Mouse (Mus musculus) limb, embryonic 14.5 days (tissue): ENCODE data around the gene L3mbtl4. TPM values are rescaled to one million over a fixed set of nuclear protein-coding genes. Genes with fewer than 3 reads are reported as not detected.

Experiments
- ATAC-seq: fragments of 200-750 bp; cut with Nextera tagmentation; 2 replicates; pipeline ENCODE4 v1.8.0; 2017; ENCODE audit warnings: low read depth, moderate number of reproducible peaks, moderate TSS enrichment; ENCODE audit not compliant: low FRiP score
- DNase-seq: peaks from one replicate; pipeline ENCODE4 v3.0.0-alpha.2; 2015; ENCODE audit warnings: low spot score
- H3K27ac ChIP-seq: fragments of 300-500 bp; sonication (generic); replicated peaks from 2 replicates; pipeline ENCODE4 v1.5.1; 2014; ENCODE audit warnings: low read depth, mild to moderate bottlenecking, low read length, moderate library complexity, mixed read lengths
- H3K27me3 ChIP-seq: fragments of 300-500 bp; sonication (generic); 2 replicates; pipeline ENCODE4 v1.6.1; 2014; ENCODE audit warnings: low read length, mixed read lengths; ENCODE audit not compliant: control insufficient read depth, insufficient read depth
- H3K36me3 ChIP-seq: fragments of 300-500 bp; sonication (generic); 2 replicates; pipeline ENCODE4 v1.6.1; 2014; ENCODE audit warnings: mild to moderate bottlenecking, low read length, moderate library complexity, mixed read lengths; ENCODE audit not compliant: control insufficient read depth, insufficient read depth
- H3K4me1 ChIP-seq: fragments of 300-500 bp; sonication (generic); 2 replicates; pipeline ENCODE4 v1.6.1; 2014; ENCODE audit warnings: antibody characterized with exemption, low read length, mixed read lengths; ENCODE audit not compliant: control insufficient read depth, insufficient read depth
- H3K4me2 ChIP-seq: fragments of 300-500 bp; sonication (generic); replicated peaks from 2 replicates; pipeline ENCODE4 v1.6.1; 2014; ENCODE audit warnings: low read depth, mild to moderate bottlenecking, low read length, moderate library complexity; ENCODE audit not compliant: severe bottlenecking
- H3K4me3 ChIP-seq: fragments of 300-500 bp; sonication (generic); replicated peaks from 2 replicates; pipeline ENCODE4 v1.5.1; 2014; ENCODE audit warnings: low read length
- H3K9ac ChIP-seq: fragments of 300-500 bp; sonication (generic); 2 replicates; pipeline ENCODE4 v1.6.1; 2014; ENCODE audit warnings: mild to moderate bottlenecking, low read depth, low read length, moderate library complexity; ENCODE audit not compliant: severe bottlenecking
- H3K9me3 ChIP-seq: fragments of 300-500 bp; sonication (generic); 2 replicates; pipeline ENCODE4 v1.6.1; 2016; ENCODE audit warnings: low read length; ENCODE audit not compliant: control insufficient read depth
- POLR2A ChIP-seq: fragments of 200-500 bp; IDR thresholded peaks from 2 replicates; pipeline ENCODE4 v1.8.0; 2012; ENCODE audit warnings: inconsistent platforms, mild to moderate bottlenecking, moderate library complexity, borderline replicate concordance; ENCODE audit not compliant: insufficient read depth, insufficient read length; ENCODE audit errors: extremely low read depth
- WGBS: fragments of 180-500 bp; shearing (Covaris S2); extraction: QIAGEN DNeasy Blood & Tissue Kit; methylation state at CpG from one replicate; pipeline ENCODE4 v1.1.7; 2014; 5-methylcytosine and 5-hydroxymethylcytosine counted together
- polyA plus RNA-seq, 2 experiments: library from polyadenylated mRNA; depleted of rRNA in 1 of 2; stranded (reverse) in 1 of 2; unstranded in 1 of 2; fragments of >200 nt; fragmentation: Nextera tagmentation in 1 of 2; extraction: Ambion mirVana in 1 of 2; gene quantifications; 2 replicates each; pipeline versions ENCODE4 v1.2.1 to v1.2.3; 2012 to 2014

L3mbtl4 gene
- polyA plus RNA-seq, 2 experiments, result 0.10 TPM; not detected in 1

DNA sequence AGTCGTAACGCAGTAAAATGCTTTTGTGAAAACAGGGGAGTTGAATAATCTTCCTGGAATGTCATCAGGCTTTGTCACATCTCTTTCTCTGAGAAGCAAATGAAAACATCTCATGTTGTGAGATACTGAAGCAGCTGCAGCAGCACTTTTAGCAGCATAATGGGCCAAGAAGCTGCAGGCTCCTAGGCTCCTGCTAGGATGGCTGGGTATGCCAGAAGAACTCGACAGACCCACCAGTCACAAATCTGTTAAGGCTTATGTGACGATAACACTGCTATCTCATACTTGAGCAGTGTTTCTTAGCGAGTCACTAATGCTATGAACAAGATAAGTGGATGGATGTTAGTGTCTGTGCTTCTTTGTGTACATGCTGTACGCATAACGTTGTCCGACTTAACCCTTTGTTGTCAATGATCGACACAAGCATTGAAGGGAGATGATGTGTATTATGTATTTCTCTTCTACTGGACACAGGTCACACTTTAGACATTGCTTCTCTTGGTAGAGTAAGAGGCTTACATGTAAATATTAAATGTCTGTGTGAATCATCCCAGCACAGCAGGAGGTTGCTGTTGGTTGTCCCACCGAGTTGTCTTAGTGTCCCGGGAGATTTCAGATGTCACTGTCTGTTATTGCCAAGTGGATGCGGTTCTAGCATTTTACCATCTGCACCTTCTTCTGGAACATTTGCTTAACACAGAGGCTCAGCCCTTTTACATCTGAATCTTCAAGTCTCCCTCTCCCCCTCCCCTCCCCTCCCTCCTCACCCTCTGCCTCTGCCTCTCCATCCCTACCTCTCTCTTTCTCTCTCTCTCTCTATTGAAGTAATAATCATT lies 149.3 kb downstream of the L3mbtl4 start:
- Histone ChIP-seq H3K4me2 (no peak overlapping the region), H3K27ac (no peak overlapping the region), H3K4me3 (no peak overlapping the region), H3K36me3 (no peaks in the 10 kb centered on the region), H3K4me1 (no peaks in the 10 kb centered on the region), H3K27me3 (no peaks in the 10 kb centered on the region), H3K9ac (no peak overlapping the region), H3K9me3 (no peaks in the 10 kb centered on the region)
- ATAC-seq, result no peak
- TF ChIP-seq POLR2A, result no peak
- DNase-seq, result no peak
- WGBS, result 75% methylated on average over 12 of the region's 12 CpGs

DNA sequence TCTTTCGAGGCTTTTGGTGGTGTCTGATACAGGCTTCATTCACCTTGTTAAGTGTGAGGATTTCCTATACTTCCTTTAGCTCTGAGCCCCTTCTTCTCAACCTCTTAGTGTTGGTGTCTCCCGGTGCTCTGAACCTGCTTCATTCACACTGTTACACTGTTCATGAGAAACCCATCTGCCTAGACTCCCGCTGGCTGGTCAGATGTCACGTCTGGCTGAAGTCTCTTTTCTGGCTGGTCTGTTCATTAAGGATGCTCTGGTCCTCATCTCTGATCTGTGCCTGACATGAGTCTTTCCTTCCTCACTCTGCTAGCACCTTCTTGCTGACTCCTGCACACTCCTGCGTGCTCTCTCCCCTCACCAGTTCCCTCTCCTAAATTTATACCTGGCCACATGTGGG lies 160.0 kb downstream of the L3mbtl4 start:
- no peaks in the 10 kb centered on the region for H3K36me3 ChIP-seq
- ATAC-seq (no peak), DNase-seq (no peak)
- no peaks in the 10 kb centered on the region for H3K27me3 ChIP-seq
- no peak overlapping the region for H3K4me2 ChIP-seq
- H3K4me3 ChIP-seq, result no peak overlapping the region
- no peaks in the 10 kb centered on the region for H3K4me1 ChIP-seq
- H3K9ac ChIP-seq, result no peak overlapping the region
- WGBS, result 76% methylated on average over 5 of the region's 5 CpGs
- no peak for TF ChIP-seq POLR2A
- H3K9me3 ChIP-seq, result no peaks in the 10 kb centered on the region
- no peak overlapping the region for H3K27ac ChIP-seq

DNA sequence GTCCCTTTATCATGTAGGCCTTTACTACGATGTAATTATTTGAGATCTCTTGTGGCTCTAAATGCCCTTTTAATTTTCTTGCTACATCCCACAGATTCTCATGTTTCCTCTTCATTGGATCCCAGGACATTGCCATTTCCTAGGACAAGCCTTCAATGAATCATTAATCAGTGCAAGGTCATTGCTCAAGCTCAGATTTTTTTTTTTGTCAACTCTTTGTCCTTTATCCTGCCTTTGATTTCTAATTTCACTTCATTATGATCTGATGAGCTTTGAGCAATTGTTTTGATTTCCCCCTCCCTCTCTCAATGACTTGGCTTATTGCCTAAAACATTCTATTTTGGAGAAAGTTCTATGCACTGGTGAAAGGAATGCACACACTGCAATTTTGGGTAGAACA lies 177.3 kb downstream of the L3mbtl4 start:
- no peaks in the 10 kb centered on the region for H3K27me3 ChIP-seq
- no peak for DNase-seq
- ATAC-seq, result no peak
- no peak overlapping the region for H3K4me3 ChIP-seq
- H3K9me3 ChIP-seq, result no peaks in the 10 kb centered on the region
- no peak overlapping the region for H3K27ac ChIP-seq
- 88% methylated on average over 1 of the region's 1 CpGs for WGBS
- H3K9ac ChIP-seq, result no peak overlapping the region
- H3K36me3 ChIP-seq, result no peaks in the 10 kb centered on the region
- TF ChIP-seq POLR2A, result no peak
- no peak overlapping the region for H3K4me2 ChIP-seq
- H3K4me1 ChIP-seq, result no peaks in the 10 kb centered on the region

DNA sequence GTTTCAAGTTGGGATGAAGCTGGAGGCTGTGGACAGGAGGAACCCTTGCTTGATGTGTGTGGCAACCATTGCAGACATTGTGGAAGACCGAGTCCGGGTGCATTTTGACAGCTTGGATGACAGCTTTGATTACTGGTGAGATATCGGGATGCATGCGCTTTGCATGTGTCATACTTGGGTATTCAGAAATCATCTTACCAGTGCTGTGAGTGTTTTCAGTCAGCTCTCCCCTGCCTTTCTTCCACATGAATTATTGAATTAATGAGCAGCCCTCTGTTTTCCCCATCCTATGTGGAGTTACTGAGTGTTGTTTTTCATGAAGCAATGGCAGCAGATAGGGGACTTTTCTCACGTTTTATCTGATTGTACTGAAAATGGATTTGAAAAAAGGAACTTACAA lies 187.9 kb downstream of the L3mbtl4 start:
- ATAC-seq (no peak), DNase-seq (no peak)
- Histone ChIP-seq H3K27me3 (no peaks in the 10 kb centered on the region), H3K9me3 (no peaks in the 10 kb centered on the region), H3K4me3 (no peak overlapping the region), H3K27ac (no peak overlapping the region), H3K4me1 (no peaks in the 10 kb centered on the region), H3K4me2 (no peak overlapping the region), H3K9ac (no peak overlapping the region), H3K36me3 (no peaks in the 10 kb centered on the region)
- no peak for TF ChIP-seq POLR2A
- WGBS, result 87% methylated on average over 5 of the region's 5 CpGs

DNA sequence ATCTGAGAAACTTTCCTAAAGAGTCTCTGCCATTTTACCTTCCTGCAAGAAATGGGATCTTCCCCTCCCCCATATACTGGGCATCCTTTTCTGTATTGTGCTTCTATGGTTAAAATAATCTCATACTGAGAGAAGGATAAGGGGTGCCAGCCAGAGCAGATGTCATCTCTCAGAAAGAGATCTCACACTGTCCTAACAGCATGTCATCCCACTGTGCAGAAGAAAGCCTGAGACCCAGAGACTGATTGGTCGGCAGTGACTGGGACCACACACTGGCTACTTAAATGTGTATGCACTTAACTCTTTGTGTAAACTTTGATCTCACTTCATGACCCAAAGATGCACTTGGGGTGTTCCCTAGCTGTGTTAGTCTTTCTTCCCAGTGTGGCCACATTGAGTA lies 193.7 kb downstream of the L3mbtl4 start:
- no peak overlapping the region for H3K9ac ChIP-seq
- no peak for ATAC-seq
- H3K4me3 ChIP-seq, result no peak overlapping the region
- no peak overlapping the region for H3K4me2 ChIP-seq
- no peaks in the 10 kb centered on the region for H3K36me3 ChIP-seq
- H3K27me3 ChIP-seq, result no peaks in the 10 kb centered on the region
- 57% methylated on average over 1 of the region's 1 CpGs for WGBS
- H3K27ac ChIP-seq, result no peak overlapping the region
- H3K9me3 ChIP-seq, result no peaks in the 10 kb centered on the region
- no peaks in the 10 kb centered on the region for H3K4me1 ChIP-seq
- no peak for TF ChIP-seq POLR2A
- DNase-seq, result no peak
